Mouse (Mus musculus): ENCODE measurements around the gene Atp13a2. TPM values are rescaled to one million over a fixed set of nuclear protein-coding genes. Genes with fewer than 3 reads are reported as not detected.
A peak's percentile ranks its signal among the peaks of the same experiment; 100 is the strongest.

The Atp13a2 gene
- polyA plus RNA-seq, 1 experiment from 2014 or later: 31.4 TPM

- no peak for ATAC-seq
These were observed 34.6 kb upstream of the Atp13a2 start for GRCm38 (mm10) chr4:140951861-140952641.

DNA sequence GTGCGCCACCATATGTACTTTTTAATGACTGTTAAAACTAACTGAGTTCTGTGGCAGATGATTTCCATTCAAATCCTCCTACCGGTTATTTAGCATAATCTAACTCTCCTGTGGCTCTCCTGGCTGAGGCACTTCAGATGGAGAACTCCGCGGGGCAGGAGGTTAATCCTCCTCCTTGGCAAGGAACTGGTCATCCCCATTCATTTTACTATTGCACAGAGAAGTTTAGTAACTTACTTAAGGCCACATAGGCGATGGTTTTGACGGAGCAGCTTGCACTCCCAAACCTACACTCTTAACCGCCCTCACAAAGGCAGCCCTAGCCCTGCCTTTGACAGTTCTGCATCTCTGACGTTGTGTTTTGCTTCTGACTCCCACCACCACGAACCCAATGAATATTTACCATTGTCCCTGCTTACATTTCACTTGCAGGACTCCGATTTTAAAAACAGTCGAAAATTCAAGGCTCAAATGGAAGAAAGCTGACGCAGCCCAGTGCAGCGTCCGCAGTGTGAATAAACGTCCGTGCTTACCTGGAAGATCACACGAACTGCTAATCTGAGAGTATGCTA lies 29.5 kb upstream of the Atp13a2 start:
- Histone ChIP-seq H3K4me1 (peaks cover 20% of the 10 kb centered on the region), H3K9ac (no peak overlapping the region), H3K9me3 (replicated peaks) (no peaks in the 10 kb centered on the region), H3K27ac (no peak overlapping the region), H3K27me3 (replicated peaks) (peaks cover 30% of the 10 kb centered on the region), H3K4me3 (peak overlapping the region; percentile 40), H3K36me3 (no peaks in the 10 kb centered on the region), H3K4me2 (peak overlapping the region; percentile 64)
- ATAC-seq: no peak
- WGBS (ENCODE audit: insufficient replicate concordance): 20% methylated on average over 17 of the region's 17 CpGs

More at GRCm38 (mm10) chr4:140951861-140952641, 34.6 kb upstream of the Atp13a2 start:
- no peak overlapping the region for H3K27ac ChIP-seq
- peaks cover 14% of the 10 kb centered on the region for H3K27me3 ChIP-seq (replicated peaks)
- H3K36me3 ChIP-seq: no peaks in the 10 kb centered on the region
- 62% methylated on average over 18 of the region's 18 CpGs for WGBS (ENCODE audit: insufficient replicate concordance)
- no peaks in the 10 kb centered on the region for H3K9me3 ChIP-seq (replicated peaks)
- no peak overlapping the region for H3K9ac ChIP-seq
- H3K4me1 ChIP-seq: no peaks in the 10 kb centered on the region; the same call in 1 of the 2 replicates
- H3K4me2 ChIP-seq: no peak overlapping the region
- H3K4me3 ChIP-seq: no peak overlapping the region

- 5% methylated on average over 13 of the region's 13 CpGs for WGBS (ENCODE audit: insufficient replicate concordance)
- H3K27ac ChIP-seq: no peak overlapping the region
- H3K36me3 ChIP-seq: no peaks in the 10 kb centered on the region
- ATAC-seq: no peak
- H3K27me3 ChIP-seq (replicated peaks): peaks cover 30% of the 10 kb centered on the region
- H3K9ac ChIP-seq: no peak overlapping the region
- peak overlapping the region; percentile 40 for H3K4me3 ChIP-seq
- H3K4me1 ChIP-seq: peaks cover 25% of the 10 kb centered on the region
- H3K9me3 ChIP-seq (replicated peaks): no peaks in the 10 kb centered on the region
- peak overlapping the region; percentile 64 for H3K4me2 ChIP-seq
These were observed 28.9 kb upstream of the Atp13a2 start for GRCm38 (mm10) chr4:140957725-140958124.

DNA sequence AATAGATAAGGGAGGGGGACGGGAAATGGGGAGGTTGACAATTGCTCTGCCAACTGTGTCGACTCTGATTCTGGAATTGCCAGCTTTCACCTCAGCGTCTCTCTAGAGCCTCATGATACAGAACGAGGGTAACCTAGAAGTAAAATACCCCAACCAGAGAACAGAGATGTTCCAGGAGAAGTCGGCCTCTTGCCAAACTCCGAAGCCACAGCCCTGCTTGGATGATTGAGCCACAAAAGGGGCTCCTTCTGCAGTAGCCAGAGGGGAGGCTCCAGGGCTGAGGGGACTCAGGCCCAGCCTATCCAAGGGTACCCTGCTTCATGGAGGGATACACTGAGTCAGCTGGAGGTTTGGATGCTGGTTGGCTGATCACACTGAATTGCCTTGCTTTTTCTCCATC lies 28.4 kb upstream of the Atp13a2 start:
- no peak overlapping the region for H3K9ac ChIP-seq
- H3K27ac ChIP-seq: no peak overlapping the region
- peaks cover 31% of the 10 kb centered on the region for H3K4me1 ChIP-seq
- H3K4me3 ChIP-seq: no peak overlapping the region
- peaks cover 30% of the 10 kb centered on the region for H3K27me3 ChIP-seq (replicated peaks)
- H3K9me3 ChIP-seq (replicated peaks): no peaks in the 10 kb centered on the region
- WGBS (ENCODE audit: insufficient replicate concordance): 44% methylated on average over 6 of the region's 6 CpGs
- ATAC-seq: no peak
- no peak overlapping the region for H3K4me2 ChIP-seq
- no peaks in the 10 kb centered on the region for H3K36me3 ChIP-seq

GRCm38 (mm10) chr4:140959128-140959679 lies 27.5 kb upstream of the Atp13a2 start:
- H3K27me3 ChIP-seq (replicated peaks): peaks cover 30% of the 10 kb centered on the region
- no peak overlapping the region for H3K27ac ChIP-seq
- 77% methylated on average over 7 of the region's 7 CpGs for WGBS (ENCODE audit: insufficient replicate concordance)
- H3K4me1 ChIP-seq: peaks cover 37% of the 10 kb centered on the region
- H3K36me3 ChIP-seq: peaks cover 4% of the 10 kb centered on the region; the same call in 1 of the 2 replicates
- H3K4me3 ChIP-seq: no peak overlapping the region
- H3K4me2 ChIP-seq: no peak overlapping the region
- H3K9ac ChIP-seq: no peak overlapping the region
- H3K9me3 ChIP-seq (replicated peaks): no peaks in the 10 kb centered on the region
- no peak for ATAC-seq

DNA sequence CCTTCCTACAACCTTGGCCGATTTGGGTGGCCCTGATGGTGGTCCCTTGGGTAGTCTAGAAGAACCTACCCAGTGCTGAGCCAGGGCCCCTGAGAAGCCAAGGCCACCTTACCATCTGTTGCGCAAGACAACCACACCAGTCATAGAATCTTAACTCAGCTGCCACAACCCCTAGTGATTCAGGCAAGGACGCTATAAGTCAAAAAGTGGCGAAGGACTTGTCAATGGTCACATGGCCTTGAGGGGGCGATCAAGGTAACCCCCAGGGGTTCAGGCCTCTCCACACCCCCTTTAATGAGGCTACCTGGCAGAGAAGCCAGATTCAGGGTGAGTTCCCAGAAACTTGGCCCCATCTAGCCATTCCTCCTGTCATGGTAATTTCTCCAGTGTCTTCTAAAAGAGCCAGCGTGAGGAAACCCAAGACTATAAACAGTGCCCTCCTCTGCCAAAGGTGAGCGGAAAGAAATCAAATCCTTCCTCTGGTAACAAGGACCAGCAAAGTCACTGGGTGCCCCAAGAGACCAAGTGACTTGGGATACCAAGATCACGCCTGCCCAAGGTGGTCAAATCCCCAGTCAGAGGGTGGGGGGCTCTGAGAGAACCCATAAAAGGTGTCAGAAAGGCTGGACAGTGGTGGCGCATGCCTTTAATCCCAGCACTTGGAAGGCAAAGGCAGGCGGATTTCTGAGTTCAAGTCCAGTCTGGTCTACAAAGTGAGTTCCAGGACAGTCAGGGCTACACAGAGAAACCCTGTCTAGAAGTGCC lies 26.8 kb upstream of the Atp13a2 start:
- no peak for ATAC-seq
- H3K27me3 ChIP-seq (replicated peaks): peaks cover 30% of the 10 kb centered on the region
- H3K9ac ChIP-seq: no peak overlapping the region
- H3K9me3 ChIP-seq (replicated peaks): no peaks in the 10 kb centered on the region
- WGBS (ENCODE audit: insufficient replicate concordance): 69% methylated on average over 10 of the region's 10 CpGs
- H3K4me3 ChIP-seq: no peak overlapping the region
- peaks cover 44% of the 10 kb centered on the region for H3K4me1 ChIP-seq
- H3K4me2 ChIP-seq: no peak overlapping the region
- H3K36me3 ChIP-seq: peaks cover 4% of the 10 kb centered on the region; the same call in 1 of the 2 replicates
- no peak overlapping the region for H3K27ac ChIP-seq

- Histone ChIP-seq H3K4me1 (peaks cover 46% of the 10 kb centered on the region), H3K9ac (peak within 1 kb of the TSS; percentile 86), H3K4me2 (peak within 1 kb of the TSS; percentile 90), H3K36me3 (peaks cover 7% of the 10 kb centered on the region), H3K27ac (peak within 1 kb of the TSS; percentile 81), H3K9me3 (replicated peaks) (no peaks in the 10 kb centered on the region), H3K4me3 (peak within 1 kb of the TSS; percentile 84), H3K27me3 (replicated peaks) (peaks cover 23% of the 10 kb centered on the region)
- ATAC-seq: peak; percentile 97
- WGBS (ENCODE audit: insufficient replicate concordance): 4% methylated on average over 37 of the region's 37 CpGs
These were observed 25.7 kb upstream of the Atp13a2 start, which contains the start of gene Sdhb for GRCm38 (mm10) chr4:140960781-140961466. Sdhb (plus strand) TSS chr4:140961203.

GRCm38 (mm10) chr4:140961467-140962206 lies 25.0 kb upstream of the Atp13a2 start:
- peak overlapping the region; percentile 90 for H3K4me2 ChIP-seq
- peak overlapping the region; percentile 81 for H3K27ac ChIP-seq
- H3K4me3 ChIP-seq: peak overlapping the region; percentile 84
- WGBS (ENCODE audit: insufficient replicate concordance): 1% methylated on average over 38 of the region's 38 CpGs
- peaks cover 19% of the 10 kb centered on the region for H3K27me3 ChIP-seq (replicated peaks)
- ATAC-seq: peak; percentile 42
- H3K4me1 ChIP-seq: peaks cover 46% of the 10 kb centered on the region
- peak overlapping the region; percentile 86 for H3K9ac ChIP-seq
- peaks cover 14% of the 10 kb centered on the region for H3K36me3 ChIP-seq
- no peaks in the 10 kb centered on the region for H3K9me3 ChIP-seq (replicated peaks)

DNA sequence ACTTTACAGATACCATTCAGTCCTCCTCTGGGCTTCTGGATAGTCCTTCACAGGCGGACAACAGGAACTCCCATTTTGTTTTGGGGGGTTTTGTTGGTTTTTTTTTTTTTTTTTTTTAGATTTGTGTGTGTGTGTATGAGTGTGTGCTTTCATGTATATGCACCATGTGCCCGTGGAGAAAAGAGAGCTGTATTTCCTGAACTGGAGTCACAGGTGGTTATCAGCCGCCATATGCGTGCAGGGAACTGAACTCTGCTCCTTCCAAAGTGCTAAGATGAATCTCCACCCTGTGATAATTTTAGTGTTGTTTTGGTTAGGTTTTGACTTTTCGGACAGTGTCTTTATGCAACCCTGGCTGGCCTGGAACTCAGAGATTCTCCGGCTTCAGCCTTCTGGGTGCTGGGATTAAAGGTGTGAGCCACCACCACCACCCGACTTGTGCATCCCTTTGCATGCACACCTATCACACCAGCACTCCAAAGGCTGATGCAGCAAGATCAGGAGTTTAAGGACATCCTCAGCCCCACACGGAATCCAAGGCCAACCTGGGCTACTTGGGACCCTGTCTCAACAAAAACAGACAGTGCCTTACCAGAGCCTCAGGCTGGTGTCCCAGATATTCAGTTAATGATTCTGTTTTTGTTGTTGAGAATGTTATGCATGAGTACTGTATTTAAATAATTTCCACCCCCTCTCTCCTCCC lies 24.3 kb upstream of the Atp13a2 start:
- H3K27ac ChIP-seq: peak overlapping the region; percentile 81
- peaks cover 12% of the 10 kb centered on the region; the same call in 1 of the 2 replicates for H3K27me3 ChIP-seq (replicated peaks)
- H3K9ac ChIP-seq: peak overlapping the region; percentile 86
- no peak for ATAC-seq
- H3K9me3 ChIP-seq (replicated peaks): no peaks in the 10 kb centered on the region
- H3K4me2 ChIP-seq: peak overlapping the region; percentile 90
- H3K36me3 ChIP-seq: peaks cover 21% of the 10 kb centered on the region
- H3K4me3 ChIP-seq: peak overlapping the region; percentile 84
- peaks cover 43% of the 10 kb centered on the region for H3K4me1 ChIP-seq
- WGBS (ENCODE audit: insufficient replicate concordance): 47% methylated on average over 8 of the region's 8 CpGs

DNA sequence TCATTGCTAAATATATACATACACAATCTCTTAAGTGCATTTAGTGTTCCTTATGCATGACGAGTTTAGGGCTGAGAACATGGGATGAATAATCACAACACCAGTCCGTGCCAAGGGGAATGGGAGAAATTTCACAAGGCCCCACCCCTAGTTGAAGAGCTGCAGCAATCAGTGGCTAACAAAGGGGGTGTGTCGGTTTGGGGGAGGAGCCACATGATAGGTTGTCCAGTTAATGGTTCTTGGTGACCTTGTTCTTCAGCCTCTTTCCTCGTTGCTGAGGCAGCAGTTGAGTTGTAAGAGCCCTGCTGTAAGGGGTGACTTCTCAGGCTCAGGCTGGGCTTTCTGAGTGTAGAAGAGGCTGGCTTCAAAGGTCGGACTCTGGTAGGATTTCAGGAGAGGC lies 23.7 kb upstream of the Atp13a2 start:
- H3K36me3 ChIP-seq: peaks cover 27% of the 10 kb centered on the region
- H3K4me3 ChIP-seq: peak overlapping the region; percentile 84
- no peak for ATAC-seq
- peaks cover 8% of the 10 kb centered on the region; the same call in 1 of the 2 replicates for H3K27me3 ChIP-seq (replicated peaks)
- 28% methylated on average over 5 of the region's 5 CpGs for WGBS (ENCODE audit: insufficient replicate concordance)
- H3K27ac ChIP-seq: 0 out of 2 replicates have a peak overlapping the region, but pooled peaks have one; percentile 17
- peak overlapping the region; percentile 24; the same call in 1 of the 2 replicates for H3K9ac ChIP-seq
- peak overlapping the region; percentile 90 for H3K4me2 ChIP-seq
- H3K9me3 ChIP-seq (replicated peaks): no peaks in the 10 kb centered on the region
- peaks cover 39% of the 10 kb centered on the region for H3K4me1 ChIP-seq
